Mouse (Mus musculus): ENCODE measurements around the gene Add3. TPM values are rescaled to one million over a fixed set of nuclear protein-coding genes. Genes with fewer than 3 reads are reported as not detected.

Add3 gene
- total and polyA plus RNA-seq, 3 experiments: 10.9 to 89.2 (median 81.6) TPM

DNA sequence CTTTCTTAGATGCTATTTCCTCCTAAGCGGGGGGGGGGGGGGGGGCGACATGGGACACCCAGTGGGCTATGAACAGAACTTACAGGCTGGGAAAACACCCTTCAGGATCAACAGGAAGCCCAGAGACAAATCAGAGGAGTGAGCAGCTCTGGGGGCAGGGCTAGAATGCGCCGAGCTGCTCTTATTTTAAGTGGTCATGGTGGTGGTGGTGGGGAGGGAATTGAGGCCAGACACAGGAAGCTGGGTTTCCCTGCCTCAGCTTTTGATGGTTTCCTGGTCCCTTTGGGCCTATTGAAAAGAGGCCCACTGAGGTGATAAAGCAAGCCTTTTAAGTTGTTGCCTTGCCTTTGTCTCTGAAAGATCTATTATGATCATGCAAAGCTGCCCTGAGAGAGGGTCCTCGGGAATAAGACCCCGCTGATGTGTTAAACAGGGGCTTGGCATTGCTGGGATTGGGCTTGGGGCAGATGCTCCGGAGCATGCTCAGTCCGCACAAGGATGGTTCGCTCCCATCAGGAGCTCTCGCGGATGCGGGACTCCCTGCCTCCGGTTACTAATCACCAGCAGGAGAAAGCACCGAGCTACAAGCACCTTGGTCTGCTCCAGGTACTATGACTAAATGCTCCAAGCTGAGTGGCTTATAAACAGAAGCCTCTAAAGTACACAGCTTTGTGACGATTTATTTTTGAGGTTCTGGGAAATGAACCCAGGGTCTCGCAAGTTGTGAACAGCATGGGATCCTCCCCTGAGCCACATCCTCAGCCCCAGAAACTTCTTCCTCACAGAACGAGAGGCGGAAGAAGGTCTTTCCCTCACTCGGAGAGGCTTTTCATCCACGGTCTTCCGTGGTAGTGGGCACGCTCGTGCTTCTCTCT, 123.9 kb downstream of the Add3 start:
- Histone ChIP-seq H3K27me3 (ENCODE audit: insufficient read depth, low read length) (peaks cover 45% of the 10 kb centered on the region), H3K9me3 (replicated peaks) (no peaks in the 10 kb centered on the region), H3K36me3 (replicated peaks) (no peaks in the 10 kb centered on the region), H3K4me1 (ENCODE audit: insufficient read depth, low read depth, low read length) (peaks cover 13% of the 10 kb centered on the region), H3K4me3 (ENCODE audit: low read depth, low read length) (no peak overlapping the region)
- no peak for DNase-seq (ENCODE audit: low spot score)
- ATAC-seq (ENCODE audit: extremely low read depth, insufficient number of reproducible peaks, low FRiP score, poor library complexity, severe bottlenecking): no peak
- TF ChIP-seq GATA1 (IDR thresholded peaks at IDR 0.05; ENCODE audit: borderline replicate concordance, low read length): no peak
- TF ChIP-seq POLR2AphosphoS5 (IDR thresholded peaks at IDR 0.05; ENCODE audit: insufficient replicate concordance, low read depth, low read length): no peak
- TF ChIP-seq CTCF (IDR thresholded peaks at IDR 0.05; ENCODE audit: low read depth, low read length): no peak
- no peak for TF ChIP-seq TAL1 (conservative IDR thresholded peaks at IDR 0.05; ENCODE audit: low read depth, low read length)
- TF ChIP-seq GATA2 (IDR thresholded peaks at IDR 0.05; ENCODE audit: borderline replicate concordance, low read depth, low read length): no peak

DNA sequence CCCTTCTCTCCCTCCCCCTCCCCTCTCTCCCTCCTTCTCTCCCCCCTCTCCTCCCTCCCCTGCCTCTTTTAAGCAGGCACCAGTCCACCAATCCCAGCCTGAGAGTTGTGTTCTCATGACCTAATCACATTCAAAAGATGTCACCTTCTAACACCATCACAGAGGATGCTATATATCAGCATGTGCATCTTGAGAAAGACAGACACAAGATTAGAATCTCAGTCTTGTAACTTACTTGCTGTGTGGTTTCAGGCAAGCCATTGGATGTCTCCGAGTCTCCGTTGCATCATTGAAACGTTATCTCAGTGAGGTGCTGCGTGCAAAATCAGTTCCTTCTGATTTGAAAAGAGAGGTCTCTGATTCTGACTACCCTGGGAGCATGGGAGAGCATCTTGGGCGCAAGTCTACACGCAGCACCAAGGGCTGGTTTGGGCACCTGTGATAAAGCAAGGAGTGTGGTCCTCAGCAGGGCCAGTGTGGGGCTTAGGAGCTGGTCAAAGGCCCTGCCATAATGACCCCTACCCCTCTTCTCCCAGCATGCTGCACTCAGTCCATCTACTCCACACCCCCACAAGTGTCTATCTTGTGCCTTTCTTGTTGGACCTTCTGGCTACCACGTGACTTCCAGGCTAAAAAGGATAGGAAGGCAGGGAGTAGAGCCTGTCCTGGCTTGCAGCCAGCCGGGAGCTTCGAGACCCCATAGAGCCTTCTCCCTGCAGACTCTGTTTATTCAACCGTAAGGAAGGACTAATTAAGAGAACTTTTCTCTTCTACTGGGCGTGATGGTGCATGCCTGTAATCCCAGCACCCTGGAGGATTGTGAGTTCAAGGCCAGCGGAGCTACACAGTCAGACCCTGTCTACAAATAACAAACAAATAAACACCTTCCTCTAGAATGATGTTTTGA, 124.8 kb downstream of the Add3 start:
- DNase-seq (ENCODE audit: low spot score): no peak
- TF ChIP-seq TAL1 (conservative IDR thresholded peaks at IDR 0.05; ENCODE audit: low read depth, low read length) (no peak), GATA2 (IDR thresholded peaks at IDR 0.05; ENCODE audit: borderline replicate concordance, low read depth, low read length) (no peak), POLR2AphosphoS5 (IDR thresholded peaks at IDR 0.05; ENCODE audit: insufficient replicate concordance, low read depth, low read length) (no peak), CTCF (IDR thresholded peaks at IDR 0.05; ENCODE audit: low read depth, low read length) (no peak), GATA1 (IDR thresholded peaks at IDR 0.05; ENCODE audit: borderline replicate concordance, low read length) (no peak)

DNA sequence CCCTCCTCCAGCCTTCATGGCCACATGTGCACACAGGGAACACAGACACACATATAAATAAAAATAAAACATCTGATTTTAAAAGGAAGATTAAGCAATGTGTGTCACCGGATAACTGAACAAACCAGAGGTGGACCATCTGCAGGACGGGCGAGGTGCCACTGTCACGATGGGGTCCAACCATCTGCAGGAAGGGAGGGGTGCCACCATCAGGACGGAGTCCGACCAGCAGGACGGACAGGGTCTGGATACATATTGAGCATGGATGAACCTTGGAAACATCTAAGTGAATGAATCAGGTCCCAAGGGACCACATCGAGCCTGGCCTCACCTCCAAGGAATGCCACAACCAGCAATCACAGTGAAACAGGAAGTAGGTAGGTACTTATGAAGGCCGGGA, 127.1 kb downstream of the Add3 start:
- H3K27me3 ChIP-seq (ENCODE audit: insufficient read depth, low read length): peaks cover 45% of the 10 kb centered on the region

More for the DNA sequence above, 124.8 kb downstream of the Add3 start:
- no peak overlapping the region for H3K4me3 ChIP-seq (ENCODE audit: low read depth, low read length)
- H3K36me3 ChIP-seq (replicated peaks): no peaks in the 10 kb centered on the region
- ATAC-seq (ENCODE audit: extremely low read depth, insufficient number of reproducible peaks, low FRiP score, poor library complexity, severe bottlenecking): no peak
- peaks cover 4% of the 10 kb centered on the region for H3K4me1 ChIP-seq (ENCODE audit: insufficient read depth, low read depth, low read length)
- H3K9me3 ChIP-seq (replicated peaks): no peaks in the 10 kb centered on the region
- peaks cover 45% of the 10 kb centered on the region for H3K27me3 ChIP-seq (ENCODE audit: insufficient read depth, low read length)

DNA sequence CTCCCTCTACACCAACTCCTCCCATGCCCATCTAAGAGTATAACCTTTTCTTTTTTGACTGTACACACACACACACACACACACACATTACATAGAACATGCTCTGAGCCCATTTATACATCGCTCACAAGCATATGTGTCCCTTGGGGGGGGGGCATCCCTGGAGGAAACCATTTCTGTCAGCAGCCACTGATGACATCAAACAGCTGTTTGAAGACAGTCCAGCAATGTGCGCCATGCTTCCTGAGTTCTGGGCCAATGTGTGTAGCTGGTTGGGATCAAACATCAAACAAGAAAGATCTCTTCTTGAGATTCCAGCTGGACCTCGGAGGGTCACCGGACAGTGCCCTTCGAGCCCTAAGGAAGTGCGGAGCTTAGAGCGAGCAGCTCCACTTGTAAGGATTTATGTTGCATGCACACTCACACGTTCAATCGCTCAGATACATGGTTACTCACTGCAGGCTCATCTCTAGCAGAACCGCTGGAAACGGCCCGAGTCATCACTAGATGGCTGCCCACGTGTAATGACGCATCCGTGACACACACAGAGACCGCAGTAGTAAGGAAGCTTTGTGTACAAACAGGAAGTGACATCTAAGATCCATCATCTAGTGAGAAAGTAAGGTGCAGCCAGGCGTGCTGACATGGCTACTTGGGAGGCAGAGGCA, 132.9 kb downstream of the Add3 start:
- no peak overlapping the region for H3K4me3 ChIP-seq (ENCODE audit: low read depth, low read length)
- H3K4me1 ChIP-seq (ENCODE audit: insufficient read depth, low read depth, low read length): peaks cover 11% of the 10 kb centered on the region
- ATAC-seq (ENCODE audit: extremely low read depth, insufficient number of reproducible peaks, low FRiP score, poor library complexity, severe bottlenecking) (no peak), DNase-seq (ENCODE audit: low spot score) (no peak)
- no peaks in the 10 kb centered on the region for H3K9me3 ChIP-seq (replicated peaks)
- no peaks in the 10 kb centered on the region for H3K36me3 ChIP-seq (replicated peaks)
- peaks cover 53% of the 10 kb centered on the region for H3K27me3 ChIP-seq (ENCODE audit: insufficient read depth, low read length)
- TF ChIP-seq GATA2 (IDR thresholded peaks at IDR 0.05; ENCODE audit: borderline replicate concordance, low read depth, low read length) (no peak), POLR2AphosphoS5 (IDR thresholded peaks at IDR 0.05; ENCODE audit: insufficient replicate concordance, low read depth, low read length) (no peak), TAL1 (conservative IDR thresholded peaks at IDR 0.05; ENCODE audit: low read depth, low read length) (no peak), GATA1 (IDR thresholded peaks at IDR 0.05; ENCODE audit: borderline replicate concordance, low read length) (no peak), CTCF (IDR thresholded peaks at IDR 0.05; ENCODE audit: low read depth, low read length) (no peak)

More for the DNA sequence above, 127.1 kb downstream of the Add3 start:
- Histone ChIP-seq H3K36me3 (replicated peaks) (no peaks in the 10 kb centered on the region), H3K4me3 (ENCODE audit: low read depth, low read length) (no peak overlapping the region), H3K4me1 (ENCODE audit: insufficient read depth, low read depth, low read length) (no peaks in the 10 kb centered on the region; the same call in 1 of the 2 replicates), H3K9me3 (replicated peaks) (no peaks in the 10 kb centered on the region)
- no peak for DNase-seq (ENCODE audit: low spot score)
- TF ChIP-seq GATA1 (IDR thresholded peaks at IDR 0.05; ENCODE audit: borderline replicate concordance, low read length): no peak
- no peak for TF ChIP-seq GATA2 (IDR thresholded peaks at IDR 0.05; ENCODE audit: borderline replicate concordance, low read depth, low read length)
- no peak for TF ChIP-seq TAL1 (conservative IDR thresholded peaks at IDR 0.05; ENCODE audit: low read depth, low read length)
- no peak for TF ChIP-seq POLR2AphosphoS5 (IDR thresholded peaks at IDR 0.05; ENCODE audit: insufficient replicate concordance, low read depth, low read length)
- TF ChIP-seq CTCF (IDR thresholded peaks at IDR 0.05; ENCODE audit: low read depth, low read length): no peak
- ATAC-seq (ENCODE audit: extremely low read depth, insufficient number of reproducible peaks, low FRiP score, poor library complexity, severe bottlenecking): no peak

DNA sequence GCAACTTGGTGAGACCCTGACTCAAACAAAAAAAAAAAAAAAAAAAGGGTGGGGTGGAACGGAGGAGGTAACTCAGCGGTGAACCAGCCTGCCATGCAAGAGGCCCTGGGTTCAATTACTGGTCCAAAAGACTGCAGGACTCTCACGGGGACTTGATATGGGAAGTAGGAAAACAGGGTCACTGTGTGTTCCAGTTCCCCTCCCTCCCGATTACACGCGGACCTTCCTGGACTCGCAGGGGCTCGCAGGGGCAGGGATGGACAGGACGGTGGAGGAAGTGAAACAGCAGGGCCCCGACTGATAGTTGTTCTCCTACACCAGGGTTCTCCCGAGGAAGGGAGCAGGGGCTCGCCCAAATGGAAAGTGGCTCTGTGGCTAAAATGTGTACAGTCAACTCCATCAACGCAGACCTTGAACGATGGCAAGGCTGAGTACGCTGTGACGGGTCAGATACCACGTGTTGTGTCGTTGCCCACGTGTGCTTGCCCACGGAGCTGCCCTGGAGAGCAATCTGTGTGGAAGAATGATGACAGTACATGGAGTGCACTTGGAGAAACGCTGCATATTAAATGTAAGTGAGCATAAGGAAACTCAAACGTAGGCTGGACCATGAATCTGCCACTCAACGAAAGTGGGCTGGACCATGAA, 133.7 kb downstream of the Add3 start:
- Histone ChIP-seq H3K36me3 (replicated peaks) (no peaks in the 10 kb centered on the region), H3K4me1 (ENCODE audit: insufficient read depth, low read depth, low read length) (peaks cover 11% of the 10 kb centered on the region), H3K27me3 (ENCODE audit: insufficient read depth, low read length) (peaks cover 56% of the 10 kb centered on the region), H3K9me3 (replicated peaks) (no peaks in the 10 kb centered on the region), H3K4me3 (ENCODE audit: low read depth, low read length) (no peak overlapping the region)
- DNase-seq (ENCODE audit: low spot score) (no peak), ATAC-seq (ENCODE audit: extremely low read depth, insufficient number of reproducible peaks, low FRiP score, poor library complexity, severe bottlenecking) (no peak)
- no peak for TF ChIP-seq GATA1 (IDR thresholded peaks at IDR 0.05; ENCODE audit: borderline replicate concordance, low read length)
- TF ChIP-seq GATA2 (IDR thresholded peaks at IDR 0.05; ENCODE audit: borderline replicate concordance, low read depth, low read length): no peak
- TF ChIP-seq POLR2AphosphoS5 (IDR thresholded peaks at IDR 0.05; ENCODE audit: insufficient replicate concordance, low read depth, low read length): no peak
- no peak for TF ChIP-seq TAL1 (conservative IDR thresholded peaks at IDR 0.05; ENCODE audit: low read depth, low read length)
- no peak for TF ChIP-seq CTCF (IDR thresholded peaks at IDR 0.05; ENCODE audit: low read depth, low read length)
